Mouse (Mus musculus): Measurements from ENCODE around the gene Atp5c1.

Gene Atp5c1

DNA sequence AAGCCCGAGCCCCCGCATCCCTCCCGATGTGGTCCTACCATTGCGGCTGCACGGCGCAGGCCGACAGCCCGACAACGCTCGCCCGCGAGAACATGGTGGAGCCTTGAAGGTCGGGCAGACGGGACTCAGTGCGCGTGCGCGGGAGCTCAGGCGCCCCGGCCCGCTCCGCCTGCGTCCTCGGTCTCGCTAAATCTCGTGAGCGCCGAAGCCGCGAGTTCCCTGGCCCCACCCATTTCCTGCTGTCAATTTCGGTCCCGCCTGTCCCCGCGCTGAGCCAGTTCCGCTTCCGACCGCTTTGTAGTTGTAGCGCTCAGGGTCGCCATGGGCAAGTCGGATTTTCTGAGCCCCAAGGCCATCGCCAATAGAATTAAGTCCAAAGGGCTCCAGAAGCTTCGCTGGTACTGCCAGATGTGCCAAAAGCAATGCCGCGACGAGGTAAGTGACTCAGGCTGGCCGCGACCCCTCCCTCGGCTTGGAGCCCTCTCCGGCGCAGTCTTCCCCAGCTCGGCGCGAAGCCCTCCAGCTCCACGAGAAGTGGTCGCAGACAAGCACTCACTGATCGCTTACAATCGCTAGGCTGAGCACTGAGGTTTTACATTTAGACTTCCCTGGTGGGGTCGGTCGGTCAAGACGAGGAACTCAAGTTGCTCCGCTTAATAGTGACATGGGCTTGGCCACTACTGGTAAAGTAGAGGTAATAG is at the start of gene Atp5c1, which contains the start of gene Kin:
TSS of gene Atp5c1 (minus strand) at position 201 of the 701 bp plus-strand sequence.
TSS of gene Kin (plus strand) at position 284 of the 701 bp plus-strand sequence.
- peak; percentile 97 for DNase-seq (ENCODE audit: extremely low spot score)

DNA sequence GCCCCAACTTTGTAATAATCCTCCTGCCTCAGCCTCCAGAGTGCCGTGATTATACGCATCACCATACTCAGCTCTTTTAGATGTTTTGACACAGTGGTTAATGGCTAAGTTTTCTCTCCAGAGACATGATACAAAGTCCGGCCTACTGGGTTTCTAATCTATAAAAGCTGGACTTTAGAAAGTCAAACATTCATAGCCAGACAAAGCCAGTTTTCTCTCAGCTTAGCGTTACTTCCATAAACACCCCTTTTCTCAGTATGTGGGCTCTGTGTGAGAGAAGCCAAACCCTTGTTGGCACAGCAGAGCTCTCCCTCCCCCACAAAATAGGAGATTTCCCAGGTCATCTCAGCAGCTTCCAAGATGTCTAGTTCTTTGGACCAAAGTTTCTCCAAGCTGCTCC is 48.3 kb upstream of the Atp5c1 start:
- no peak for DNase-seq (ENCODE audit: extremely low spot score)

DNA sequence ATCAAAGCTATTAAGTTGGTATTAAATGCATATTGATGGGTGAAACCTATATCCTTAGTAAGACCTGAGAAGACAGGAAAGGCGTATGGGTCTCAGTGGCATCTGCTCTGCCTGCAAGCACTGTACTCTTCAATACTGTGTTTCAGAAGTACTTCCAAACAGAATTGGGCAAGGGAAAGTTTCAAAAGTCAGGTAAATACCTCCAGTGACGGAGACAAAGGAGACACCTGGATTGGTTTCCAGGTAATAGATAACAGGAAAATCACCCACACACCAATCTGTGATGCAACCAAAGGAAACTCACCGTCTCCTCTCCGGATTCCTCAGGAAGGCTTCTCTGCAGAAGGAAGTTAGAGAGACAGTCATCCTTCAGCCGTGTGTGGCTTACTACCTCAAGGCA is 47.2 kb upstream of the Atp5c1 start:
- DNase-seq (ENCODE audit: extremely low spot score), result no peak

DNA sequence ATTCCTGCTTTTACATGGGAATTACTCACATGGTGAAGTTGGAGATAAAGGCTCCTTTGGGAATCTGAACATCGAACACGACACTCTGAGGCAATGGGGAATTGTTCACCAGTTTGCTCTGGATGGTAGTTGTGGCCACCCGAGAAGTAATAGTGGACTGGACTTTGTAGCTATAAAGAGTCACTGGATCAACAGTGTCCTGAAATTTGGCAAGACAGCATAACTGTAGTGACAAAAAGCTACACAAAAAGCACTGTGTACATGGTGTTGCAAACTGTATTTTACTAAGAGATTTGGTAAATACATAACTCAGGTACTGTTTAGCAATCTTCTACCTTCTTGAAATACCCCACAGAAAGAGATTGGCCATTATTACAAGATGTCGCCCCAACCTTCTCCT is 45.8 kb upstream of the Atp5c1 start:
- no peak for DNase-seq (ENCODE audit: extremely low spot score)

DNA sequence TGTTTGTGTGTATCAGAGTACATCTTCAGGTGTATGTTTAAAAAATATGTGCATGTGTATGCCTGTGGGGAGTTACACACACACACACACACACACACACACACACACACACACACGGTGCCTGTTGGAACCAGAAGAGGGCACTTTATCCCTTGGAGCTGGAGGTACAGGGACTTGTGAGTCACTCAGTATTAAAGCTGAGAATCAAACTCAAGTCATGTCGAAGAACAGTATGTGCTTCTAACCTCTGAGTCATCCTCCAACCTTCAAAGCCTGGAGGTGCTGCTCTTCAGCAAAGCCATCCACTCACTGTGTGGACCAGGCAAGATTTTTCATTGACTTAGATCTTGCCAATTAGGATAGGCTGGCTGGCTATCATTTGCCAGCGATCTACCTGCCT is 41.5 kb upstream of the Atp5c1 start:
- no peak for DNase-seq (ENCODE audit: extremely low spot score)

DNA sequence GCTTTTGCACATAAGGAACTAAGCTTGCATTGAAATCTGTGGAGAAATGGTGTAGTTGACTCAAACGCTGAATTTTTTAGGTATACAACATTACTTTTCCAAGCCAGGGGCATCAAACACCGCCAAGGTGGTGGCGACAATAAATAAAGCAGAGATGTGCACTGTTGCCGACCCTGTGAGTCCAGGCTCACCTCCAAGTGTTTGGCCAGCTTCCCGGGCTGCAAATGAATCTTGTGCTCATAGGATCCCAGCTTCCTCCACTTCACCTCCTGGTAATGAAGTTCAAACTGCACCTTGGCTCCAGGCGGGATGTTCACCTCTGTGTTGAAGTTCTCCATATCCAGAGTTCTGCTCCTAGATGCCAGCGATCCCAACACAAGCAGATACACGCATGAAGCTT is 39.0 kb upstream of the Atp5c1 start:
- no peak for DNase-seq (ENCODE audit: extremely low spot score)

DNA sequence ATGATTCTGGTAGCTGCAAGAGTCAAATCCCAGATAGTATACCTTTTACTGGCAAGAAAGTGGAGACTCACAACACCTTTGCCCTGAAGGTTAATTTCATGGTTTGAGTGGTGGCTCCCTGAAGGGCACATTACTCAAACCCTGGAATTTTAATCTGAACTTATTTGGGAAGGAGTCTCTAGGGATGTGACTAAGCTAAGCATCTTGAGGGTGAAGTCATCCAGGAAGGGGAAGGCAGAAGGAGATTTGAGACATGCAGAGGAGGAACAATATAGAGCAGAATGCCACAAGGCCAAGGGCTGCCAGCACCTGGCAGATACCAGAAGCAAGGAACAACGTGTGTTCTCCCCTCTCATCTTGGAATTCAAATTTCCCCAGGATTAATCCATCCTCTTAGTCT is 38.4 kb upstream of the Atp5c1 start:
- DNase-seq (ENCODE audit: extremely low spot score), result no peak

DNA sequence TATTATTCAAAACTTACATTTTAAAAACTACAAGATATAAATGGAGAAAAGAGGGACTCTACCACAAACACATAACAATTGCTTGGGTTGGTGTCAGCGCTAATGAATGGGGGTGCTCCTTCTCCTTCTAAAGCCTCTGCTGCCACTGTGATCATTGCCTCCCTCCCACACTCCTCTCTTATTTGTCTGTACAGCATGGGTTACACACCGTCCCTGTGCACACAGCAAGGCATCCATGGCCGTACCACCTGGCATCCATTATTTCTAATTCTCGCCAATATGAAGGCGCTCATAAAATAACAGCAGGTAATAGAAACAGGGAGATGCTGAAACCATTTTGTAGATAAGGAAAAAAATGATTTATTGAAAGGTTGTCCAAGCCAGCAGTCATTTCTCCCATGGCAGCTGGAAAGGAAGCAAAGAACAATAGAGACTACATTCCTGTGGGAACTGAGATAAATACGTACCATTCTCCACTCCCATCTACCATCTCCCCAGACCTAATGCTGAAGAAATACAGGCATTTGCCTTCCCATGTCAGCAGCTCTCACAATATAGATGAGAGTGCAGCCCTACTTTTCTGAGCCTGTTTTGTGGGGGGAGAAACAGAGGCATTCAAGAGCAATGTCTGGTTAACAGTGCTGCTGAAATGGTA is 28.4 kb upstream of the Atp5c1 start:
- DNase-seq (ENCODE audit: extremely low spot score), result no peak

DNA sequence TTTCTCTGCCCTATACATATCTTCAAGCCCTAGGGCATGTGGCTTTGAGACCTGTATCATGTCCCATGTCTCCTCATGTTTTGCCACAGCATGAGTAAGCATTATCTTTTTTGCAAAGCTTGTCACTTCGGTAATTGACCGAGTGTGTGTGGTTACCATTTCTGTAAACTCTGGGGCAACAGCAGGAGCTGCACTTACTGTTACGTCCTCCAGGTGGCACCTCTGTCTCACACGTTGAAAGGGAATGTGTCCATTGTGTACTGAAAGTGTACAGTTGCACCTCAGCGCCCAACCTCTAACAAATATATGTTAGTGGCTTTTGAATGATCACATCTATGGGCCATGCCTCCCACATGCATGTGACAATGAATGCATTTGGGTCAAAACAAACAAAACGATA is 20.9 kb upstream of the Atp5c1 start:
- DNase-seq (ENCODE audit: extremely low spot score), result peak; percentile 34

DNA sequence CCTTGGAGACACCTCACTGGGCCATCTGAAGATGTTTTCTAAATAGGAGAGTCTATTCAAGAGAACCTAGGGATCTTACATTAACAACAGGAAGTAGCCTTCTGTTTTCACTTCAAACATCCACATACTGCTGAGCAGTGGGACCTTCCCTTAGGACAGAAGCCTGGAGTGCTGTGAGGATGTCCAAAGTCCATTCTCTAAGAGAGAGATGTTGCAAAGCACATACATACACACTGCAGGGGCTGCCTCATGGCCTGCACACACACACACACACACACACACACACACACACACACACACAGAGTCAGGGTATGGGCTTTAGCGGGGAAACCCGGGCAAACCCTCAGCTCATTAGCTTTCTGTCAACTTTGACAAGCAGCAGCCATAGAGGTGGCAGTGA is 20.2 kb upstream of the Atp5c1 start:
- no peak for DNase-seq (ENCODE audit: extremely low spot score)

DNA sequence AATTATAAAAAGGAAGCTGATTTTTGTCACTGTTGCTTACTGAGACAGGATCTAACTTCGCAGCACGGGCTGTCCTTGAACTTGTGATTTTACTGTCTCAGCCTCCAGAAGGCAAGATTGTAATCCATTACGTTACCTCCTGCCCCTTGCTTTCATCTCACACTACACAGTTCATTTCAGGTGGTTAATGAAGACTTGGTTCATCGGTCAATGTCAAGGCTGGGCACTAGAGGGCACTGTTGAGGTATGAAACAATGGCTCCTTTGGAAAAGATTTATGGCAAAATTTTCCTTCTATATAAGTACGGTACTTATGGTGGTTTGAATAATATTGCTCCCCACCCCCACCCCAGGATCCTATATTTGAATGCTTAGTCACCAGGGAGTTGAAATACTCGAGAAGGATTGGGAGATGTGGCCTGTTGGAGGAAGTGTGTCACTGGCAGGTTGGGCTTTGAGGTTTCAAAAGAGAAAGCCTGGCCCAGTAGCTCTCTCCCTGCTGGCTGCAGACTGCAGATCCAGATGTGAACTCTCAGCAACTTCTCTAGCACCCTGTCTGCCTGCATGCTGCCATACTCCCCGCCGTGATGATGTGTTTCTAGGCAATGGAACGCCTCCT is 18.4 kb upstream of the Atp5c1 start:
- peak; percentile 42 for DNase-seq (ENCODE audit: extremely low spot score)

DNA sequence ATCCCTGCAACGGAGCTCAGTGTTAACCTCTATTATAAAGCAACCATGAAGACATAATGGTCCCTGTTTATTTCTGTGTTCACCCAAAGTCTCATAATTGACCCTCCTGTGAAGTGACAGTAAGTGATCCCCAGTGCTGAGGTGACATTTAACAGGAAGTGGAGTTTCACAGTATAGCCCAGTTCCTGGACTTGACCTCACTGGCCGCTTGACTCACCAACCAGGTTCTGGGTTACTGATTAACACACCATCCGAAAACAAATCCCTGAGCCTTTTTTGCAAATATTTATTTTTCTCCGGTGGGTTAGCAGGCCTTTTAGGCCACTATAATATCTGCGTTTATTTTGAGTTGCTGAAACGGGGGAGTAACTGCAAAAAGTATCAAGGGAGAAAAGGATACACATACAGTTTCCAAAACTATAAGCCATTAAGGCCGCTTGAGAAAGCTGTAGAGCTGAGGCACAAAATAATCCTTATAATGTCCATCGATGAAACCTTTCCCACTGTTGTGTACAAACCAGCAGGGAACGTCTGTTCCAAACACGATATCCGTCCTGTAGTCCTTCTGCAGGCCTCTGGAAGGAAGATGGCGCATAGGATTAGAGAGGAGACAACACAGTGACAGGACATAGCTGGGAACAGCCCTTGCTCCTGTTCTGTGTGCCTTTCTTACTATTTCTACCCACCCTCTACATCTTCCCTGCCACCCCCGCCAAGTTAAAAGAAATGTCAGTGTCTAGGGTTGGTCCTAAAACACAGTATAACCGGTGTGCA is 14.2 kb upstream of the Atp5c1 start:
- DNase-seq (ENCODE audit: extremely low spot score), result no peak

DNA sequence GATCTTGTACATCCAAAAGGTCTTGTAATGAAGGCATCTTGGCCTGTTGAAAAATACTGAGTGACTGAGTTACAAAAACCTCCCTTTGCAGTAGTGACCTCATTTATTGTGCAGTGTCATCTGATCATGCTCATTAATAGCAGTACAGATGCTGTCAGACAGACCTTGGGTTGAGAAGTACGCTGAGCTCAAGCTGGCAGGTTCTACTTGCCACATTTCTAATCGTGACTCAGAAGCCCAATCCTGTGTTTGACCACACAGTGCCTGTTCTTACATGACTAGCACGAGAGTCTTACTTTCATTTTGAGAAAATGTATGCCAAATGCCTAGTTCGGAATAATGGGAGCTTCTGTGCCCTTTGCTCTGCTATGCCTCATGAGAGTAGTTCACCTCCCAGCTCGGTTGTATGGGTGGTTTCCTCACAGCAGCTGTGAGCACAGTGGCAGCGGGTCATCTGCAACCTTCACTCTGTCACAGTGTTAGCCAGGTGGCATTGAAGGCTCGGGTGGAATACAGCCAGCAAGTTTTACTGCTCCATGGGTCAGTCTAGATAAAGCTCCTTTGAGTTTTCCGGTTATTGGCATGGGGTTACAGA is 7.0 kb upstream of the Atp5c1 start:
- DNase-seq (ENCODE audit: extremely low spot score), result no peak

DNA sequence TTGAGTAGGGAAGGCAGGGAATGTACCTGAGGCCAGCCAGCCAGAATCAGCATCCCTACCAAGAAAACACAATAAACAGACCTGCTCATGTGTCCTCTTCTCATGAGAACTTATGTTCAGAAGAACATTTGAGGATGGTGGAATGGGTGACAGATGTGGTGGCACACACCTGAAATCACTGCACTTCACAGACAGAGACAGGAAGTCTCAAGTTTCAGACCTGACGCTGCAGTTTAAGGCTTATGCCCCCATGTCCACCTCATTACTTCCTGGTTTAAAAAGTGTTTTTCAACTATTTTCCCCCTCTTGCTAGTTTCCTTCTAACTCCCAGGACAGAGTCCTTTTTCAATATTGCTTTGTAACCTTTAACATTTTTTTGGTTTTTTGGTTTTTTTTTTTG is 2.4 kb upstream of the Atp5c1 start:
- DNase-seq (ENCODE audit: extremely low spot score), result no peak

DNA sequence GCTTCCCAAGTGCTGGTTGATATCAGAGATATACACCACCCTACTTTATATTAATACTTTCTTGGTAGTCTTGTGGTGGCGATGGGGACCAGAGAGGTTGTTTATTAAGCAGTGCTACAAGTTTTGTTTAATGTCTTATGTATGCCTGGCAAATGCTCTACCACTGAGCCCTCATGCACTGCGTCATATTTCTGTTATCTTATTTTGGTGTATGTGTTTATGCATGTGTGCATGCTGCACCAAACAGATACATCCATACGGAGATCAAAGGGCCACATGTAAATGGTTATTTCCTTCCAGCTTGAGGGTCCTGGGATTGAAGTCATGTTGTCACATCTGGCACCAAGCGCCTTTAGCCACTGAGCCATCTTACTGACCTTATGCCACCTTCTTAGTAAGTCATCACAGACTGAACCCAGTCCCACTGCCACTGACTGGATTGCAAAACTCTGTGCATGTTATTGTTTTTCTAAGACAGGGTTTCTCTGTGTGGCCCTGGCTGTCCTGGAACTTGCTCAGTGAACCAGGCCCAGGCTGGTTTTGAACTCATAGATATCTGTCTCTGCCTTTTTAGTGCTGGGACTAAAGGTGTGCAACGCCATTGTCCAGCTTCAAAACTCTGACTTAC is 1.3 kb upstream of the Atp5c1 start:
- no peak for DNase-seq (ENCODE audit: extremely low spot score)

DNA sequence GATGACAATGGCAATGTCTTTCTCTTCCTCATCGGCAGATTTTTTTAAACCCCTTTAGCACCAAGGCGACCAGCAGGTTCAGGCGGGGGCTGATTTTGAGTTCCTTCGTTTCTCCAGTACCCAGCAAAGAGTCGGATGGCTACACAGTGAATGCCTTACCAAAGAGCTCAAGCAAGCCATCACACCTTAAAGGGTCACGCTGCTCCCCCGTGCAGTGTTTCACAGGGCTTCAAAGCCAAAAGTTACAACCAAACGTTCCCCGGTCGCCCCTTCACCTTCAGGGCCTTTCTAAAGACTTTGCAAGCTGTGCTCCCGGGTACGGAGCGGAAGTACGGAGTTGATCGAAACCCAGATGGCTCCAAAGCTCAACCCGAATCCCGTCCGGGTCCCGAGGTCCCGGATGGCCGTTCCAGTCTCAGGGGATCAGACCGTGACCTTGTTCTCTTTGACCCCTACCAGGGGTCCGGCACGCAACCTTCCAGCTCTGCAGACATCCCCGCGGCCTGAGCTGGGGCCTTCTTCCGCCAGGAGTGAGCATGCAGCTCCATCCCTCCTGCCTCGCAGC is 483 bp downstream of the Atp5c1 start:
- DNase-seq (ENCODE audit: extremely low spot score), result no peak

DNA sequence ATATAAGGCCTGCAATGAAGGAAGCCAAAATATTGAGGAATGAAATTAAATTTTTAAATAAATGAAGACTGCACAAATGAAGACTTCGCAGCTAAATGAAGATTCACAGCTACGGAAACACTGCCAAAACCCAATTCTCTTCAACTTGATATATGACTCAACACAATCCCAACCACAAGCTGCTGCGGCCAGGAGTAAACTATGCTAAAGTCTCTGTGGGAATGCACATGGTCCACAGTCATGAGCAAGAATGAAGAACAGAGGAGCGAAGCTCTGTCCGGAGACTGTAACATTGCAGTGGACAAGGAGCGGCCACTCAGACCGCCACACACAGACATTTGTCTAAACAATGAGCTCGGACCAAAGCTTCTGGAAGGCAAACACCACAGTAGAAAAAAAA is 3.6 kb downstream of the Atp5c1 start:
- DNase-seq (ENCODE audit: extremely low spot score), result no peak

DNA sequence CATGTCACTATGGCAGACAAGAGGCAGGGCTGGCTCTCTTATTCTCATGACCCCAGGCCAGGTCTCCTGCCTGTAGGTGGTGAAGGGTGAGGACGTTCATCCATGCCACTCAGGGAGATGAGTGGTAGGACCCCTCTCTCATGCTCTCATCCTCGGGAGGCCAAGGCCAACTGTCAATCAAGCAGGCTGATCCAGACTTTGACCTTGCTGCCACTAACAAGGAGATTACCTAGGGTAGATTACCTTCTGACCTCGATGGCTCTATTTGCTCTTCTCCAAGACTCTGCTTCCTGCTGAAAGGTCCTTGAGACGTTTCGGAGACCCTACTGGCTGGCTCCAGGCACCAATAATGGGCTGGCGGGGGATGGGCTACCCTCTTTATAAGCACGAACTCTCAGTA is 5.8 kb downstream of the Atp5c1 start:
- DNase-seq (ENCODE audit: extremely low spot score), result no peak

DNA sequence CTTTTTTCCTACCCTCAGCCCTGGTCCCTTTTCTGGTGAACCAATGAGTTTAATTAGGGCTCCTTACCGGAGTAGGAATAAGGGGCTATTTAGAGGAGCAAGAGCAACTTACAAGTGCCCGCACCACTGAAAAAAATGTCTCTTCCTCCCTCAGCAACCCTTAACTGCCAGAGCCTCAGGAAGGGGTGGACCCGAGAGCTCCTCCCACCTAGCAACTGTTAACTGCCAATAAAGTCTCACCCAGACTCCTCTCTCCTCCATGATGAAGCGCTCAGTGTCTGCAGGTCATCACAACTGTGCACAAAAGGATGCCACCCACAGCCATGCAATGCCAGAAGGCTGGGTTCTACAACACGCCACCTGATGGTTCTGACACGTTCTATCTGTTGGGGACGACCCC is 8.6 kb downstream of the Atp5c1 start:
- no peak for DNase-seq (ENCODE audit: extremely low spot score)

DNA sequence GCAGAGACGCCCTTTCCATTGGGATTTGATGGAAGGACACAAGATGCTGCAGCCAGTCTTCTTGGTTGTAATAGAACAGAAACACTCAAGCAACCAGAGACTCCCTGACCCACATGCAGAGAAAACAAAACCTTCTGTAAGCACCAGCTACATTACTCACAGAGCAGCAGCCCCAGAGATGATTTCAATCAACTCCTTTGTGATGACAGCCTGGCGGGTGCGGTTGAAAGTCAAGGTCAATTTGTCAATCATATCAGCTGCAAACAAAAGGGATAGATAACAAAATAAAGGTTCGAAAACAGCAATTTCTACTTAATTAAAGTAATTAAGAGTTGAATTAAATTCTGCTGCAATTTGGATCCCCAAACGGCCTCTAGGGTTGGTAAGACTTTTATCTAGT is 21.5 kb downstream of the Atp5c1 start:
- no peak for DNase-seq (ENCODE audit: extremely low spot score)

DNA sequence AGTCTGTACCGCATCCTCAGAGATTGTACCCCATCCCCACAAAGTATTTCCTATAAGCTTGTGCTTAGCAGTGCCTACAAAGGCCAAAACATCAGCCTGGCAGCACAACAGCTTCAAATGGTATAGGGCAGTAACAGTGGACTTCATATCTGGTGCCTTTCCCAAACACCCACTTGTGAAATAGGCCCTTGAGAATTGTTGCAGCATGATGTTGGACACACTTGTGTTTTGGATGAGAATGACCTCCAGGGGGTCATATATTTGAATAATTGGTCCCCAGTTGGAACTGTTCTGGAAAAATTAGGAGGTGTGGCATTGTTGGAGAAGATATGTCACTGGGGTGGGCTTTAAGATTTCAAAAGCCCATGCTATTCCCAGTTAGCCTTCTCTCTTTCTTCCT is 28.3 kb downstream of the Atp5c1 start:
- DNase-seq (ENCODE audit: extremely low spot score), result no peak
